Mouse (Mus musculus): Measurements from ENCODE around the gene Zfp972.
"Not testable (repeated sequence)": the region's sequence is repeated elsewhere in the genome, so short reads cannot be mapped to it uniquely, and the experiment has no call there.

Gene Zfp972

DNA sequence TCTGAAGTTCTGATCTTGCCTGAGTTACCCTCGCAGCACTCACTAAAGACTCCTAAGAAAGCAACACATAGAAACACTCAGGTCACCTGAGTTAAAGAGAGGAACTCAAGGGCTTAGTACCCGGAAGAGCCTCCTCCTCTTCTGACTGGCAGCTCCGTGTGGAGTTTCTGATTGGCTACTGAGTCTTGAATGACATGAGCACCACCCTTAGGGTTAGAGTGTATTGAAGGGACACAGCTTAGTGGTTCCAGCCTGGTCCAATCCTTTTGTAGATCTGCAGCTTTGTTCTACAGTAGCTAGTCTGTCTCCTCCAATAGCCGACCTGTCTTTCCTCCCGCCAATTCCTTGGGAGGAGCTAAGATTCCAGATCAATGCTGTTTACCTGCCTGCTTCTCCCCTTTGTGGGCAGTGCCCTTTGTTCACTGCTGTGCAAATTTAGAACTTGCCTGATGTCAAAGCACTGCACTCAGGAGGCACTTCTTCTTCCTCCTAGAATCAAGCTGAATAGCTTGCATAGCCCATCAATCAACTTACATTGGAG lies at the start of gene Zfp972:
Gene Zfp972, minus strand, starts transcription at position 51 of the 541 bp plus-strand sequence.
- not testable (repeated sequence) for DNase-seq

- DNase-seq = not testable (repeated sequence)
These were observed 49.4 kb upstream of the Zfp972 start for GRCm38 (mm10) chr2:177974814-177975213.

GRCm38 (mm10) chr2:177957145-177957544 lies 31.7 kb upstream of the Zfp972 start, which contains the start of gene Gm14326:
TSS of gene Gm14326 (minus strand) at chr2:177957297.
- peak; percentile 16 for DNase-seq

GRCm38 (mm10) chr2:177956734-177957133 lies 31.3 kb upstream of the Zfp972 start:
- DNase-seq = peak; percentile 31

DNA sequence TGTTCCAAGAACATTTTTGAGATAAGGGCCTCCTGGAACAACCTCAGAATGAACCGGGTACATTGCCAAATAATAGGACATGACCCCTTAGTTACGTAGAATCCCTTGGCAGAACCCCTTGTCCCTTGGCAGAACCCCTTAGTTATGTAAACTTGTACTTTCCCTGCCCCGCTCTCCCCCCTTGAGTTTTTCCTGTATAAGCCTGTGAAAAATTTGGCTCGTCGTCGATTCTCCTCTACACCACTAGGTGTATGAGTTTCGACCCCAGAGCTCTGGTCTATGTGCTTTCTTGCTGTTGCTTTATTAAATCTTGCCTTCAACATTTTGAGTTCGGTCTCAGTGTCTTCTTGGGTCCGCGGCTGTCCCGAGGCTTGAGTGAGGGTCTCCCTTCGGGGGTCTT lies 22.1 kb downstream of the Zfp972 start:
- not testable (repeated sequence) for DNase-seq

GRCm38 (mm10) chr2:177898171-177898570 lies 27.2 kb downstream of the Zfp972 start:
- not testable (repeated sequence) for DNase-seq

DNA sequence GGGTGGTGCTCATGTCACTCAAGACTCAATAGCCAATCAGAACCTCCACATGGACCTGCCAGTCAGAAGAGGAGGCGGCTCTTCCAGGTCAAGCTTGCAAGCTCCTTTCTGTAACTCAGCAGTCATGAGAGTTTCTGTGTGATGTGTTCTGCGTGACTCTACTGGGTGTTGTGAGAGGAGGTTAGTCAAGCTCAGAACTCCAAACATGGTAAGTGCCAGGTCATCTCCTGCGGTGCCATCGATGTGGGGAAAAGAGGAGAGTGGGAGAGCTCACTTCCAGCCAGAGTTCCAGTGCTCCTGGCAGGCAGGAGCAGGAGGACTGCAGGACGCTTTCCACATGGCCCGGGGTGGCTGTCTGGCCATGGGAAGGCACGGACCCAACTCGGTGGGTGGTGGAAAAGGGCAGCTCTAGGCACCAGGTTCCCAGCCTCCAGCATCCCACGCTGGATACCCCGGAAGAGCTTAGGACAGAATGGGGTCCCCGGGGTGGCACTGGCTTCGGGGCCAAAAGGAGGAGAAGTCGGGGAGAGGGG lies 28.3 kb downstream of the Zfp972 start, which contains the start of gene Gm14327:
Gene Gm14327, plus strand, starts transcription at position 51 of the 533 bp plus-strand sequence.
- not testable (repeated sequence) for DNase-seq

- not testable (repeated sequence) for DNase-seq
These were observed 37.7 kb downstream of the Zfp972 start for GRCm38 (mm10) chr2:177887743-177888142.

GRCm38 (mm10) chr2:177862254-177862653 lies 63.2 kb downstream of the Zfp972 start:
- not testable (repeated sequence) for DNase-seq
